Mouse (Mus musculus) heart, embryonic 14.5 days (tissue): ENCODE results near the gene Apol6. TPM values are rescaled to one million over a fixed set of nuclear protein-coding genes. Genes with fewer than 3 reads are reported as not detected.

ENCODE experiments used
- ATAC-seq: fragments of 200-750 bp; cut with Nextera tagmentation; 2 replicates; pipeline ENCODE4 v1.8.0; 2017; ENCODE audit warnings: low read depth, moderate TSS enrichment; ENCODE audit not compliant: insufficient number of reproducible peaks, insufficient read depth, low FRiP score
- H3K27ac ChIP-seq, 2 experiments: fragments of 200-500 bp in 1 of 2; fragments of 300-500 bp in 1 of 2; sonication (generic) in 1 of 2; replicated peaks in 1 of 2; 2 replicates each; pipeline ENCODE4 v1.5.1; 2012 to 2014; ENCODE audit warnings: low read depth in 2 of 2, low read length in 2 of 2, control low read depth in 1 of 2, mild to moderate bottlenecking in 1 of 2, mixed read lengths in 1 of 2; ENCODE audit not compliant: control insufficient read depth in 1 of 2, insufficient read depth in 1 of 2
- H3K27me3 ChIP-seq: fragments of 300-500 bp; sonication (generic); 2 replicates; pipeline ENCODE4 v1.6.1; 2014; ENCODE audit warnings: mild to moderate bottlenecking, low read length, control low read depth; ENCODE audit not compliant: control insufficient read depth, insufficient read depth
- H3K36me3 ChIP-seq: fragments of 300-500 bp; sonication (generic); 2 replicates; pipeline ENCODE4 v1.6.1; 2014; ENCODE audit warnings: mild to moderate bottlenecking, control low read depth, low read length, mixed read lengths; ENCODE audit not compliant: control insufficient read depth, insufficient read depth
- H3K4me1 ChIP-seq, 2 experiments: fragments of 200-500 bp in 1 of 2; fragments of 300-500 bp in 1 of 2; sonication (generic) in 1 of 2; 2 replicates each; pipeline ENCODE4 v1.6.1; 2012 to 2014; ENCODE audit warnings: low read length in 2 of 2, control low read depth in 1 of 2, mixed read lengths in 1 of 2; ENCODE audit not compliant: control insufficient read depth in 2 of 2, insufficient read depth in 2 of 2
- H3K4me2 ChIP-seq: fragments of 300-500 bp; sonication (generic); 2 replicates; pipeline ENCODE4 v1.6.1; 2014; ENCODE audit warnings: mild to moderate bottlenecking, low read length
- H3K4me3 ChIP-seq, 2 experiments: fragments of 200-500 bp in 1 of 2; fragments of 300-500 bp in 1 of 2; sonication (generic) in 1 of 2; 2 replicates each; pipeline ENCODE4 v1.5.1; 2012 to 2014; ENCODE audit warnings: low read length in 2 of 2, mild to moderate bottlenecking in 2 of 2, control low read depth in 1 of 2, low read depth in 1 of 2, moderate library complexity in 1 of 2; ENCODE audit not compliant: control insufficient read depth in 1 of 2, insufficient read depth in 1 of 2
- H3K9ac ChIP-seq: fragments of 300-500 bp; sonication (generic); 2 replicates; pipeline ENCODE4 v1.6.1; 2014; ENCODE audit warnings: mild to moderate bottlenecking, low read length
- H3K9me3 ChIP-seq: fragments of 300-500 bp; sonication (generic); 2 replicates; pipeline ENCODE4 v1.6.1; 2016; ENCODE audit warnings: low read length, control low read depth; ENCODE audit not compliant: control insufficient read depth
- WGBS: fragments of 180-500 bp; shearing (Covaris S2); extraction: QIAGEN DNeasy Blood & Tissue Kit; methylation state at CpG from one replicate; pipeline ENCODE4 v1.1.7; 2014; 5-methylcytosine and 5-hydroxymethylcytosine counted together
- polyA plus RNA-seq: library from polyadenylated mRNA; unstranded; fragments of >200 nt; fragmentation: Nextera tagmentation; extraction: Ambion mirVana; gene quantifications from 2 replicates; pipeline ENCODE4 v1.2.1, GENCODE M21; 2014

The Apol6 gene
- polyA plus RNA-seq, 1 experiment from 2014 or later, result 0.19 TPM

DNA sequence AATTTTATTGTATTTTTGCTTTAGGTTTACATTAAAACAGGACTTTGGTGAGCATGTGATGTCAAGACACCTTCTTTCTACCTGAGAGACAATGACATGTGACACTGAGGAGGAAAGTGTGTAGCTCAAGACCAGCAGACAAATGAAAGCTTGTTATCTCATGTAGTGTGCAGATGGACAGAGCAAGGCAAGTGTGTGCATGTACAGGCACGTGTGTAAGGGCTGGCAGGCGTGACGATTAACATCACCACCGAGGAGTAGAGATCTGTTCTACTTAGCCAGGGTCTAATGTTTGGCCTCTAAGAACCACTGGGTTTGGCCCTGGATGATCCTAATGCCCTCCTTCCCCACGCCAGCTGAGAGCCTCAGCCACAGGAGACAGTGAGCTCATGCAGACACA lies 46.0 kb downstream of the Apol6 start:
- ATAC-seq, result no peak
- no peak overlapping the region for H3K27ac ChIP-seq
- H3K36me3 ChIP-seq, result peaks cover 82% of the 10 kb centered on the region

DNA sequence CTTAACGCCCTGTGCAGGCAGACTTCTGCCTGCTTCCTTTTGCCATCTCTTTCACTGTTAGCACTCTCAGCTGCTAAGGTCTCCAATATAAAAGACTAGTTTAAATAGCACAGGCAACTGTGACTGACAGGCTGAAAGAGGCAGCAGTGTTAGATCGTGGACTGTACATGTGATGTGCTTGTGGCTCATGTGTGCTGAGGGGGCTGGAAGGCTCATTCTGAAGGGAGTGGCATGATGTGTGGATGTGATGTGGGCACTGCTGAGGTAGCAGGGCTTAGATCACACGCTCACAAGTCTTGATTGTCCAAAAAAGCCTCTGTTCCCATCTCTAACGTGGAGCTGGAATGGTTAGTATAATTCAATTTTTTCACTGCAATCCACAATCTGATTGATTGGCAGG lies 46.9 kb downstream of the Apol6 start:
- Histone ChIP-seq H3K9ac (no peak overlapping the region), H3K27ac (no peak overlapping the region), H3K4me2 (no peak overlapping the region), H3K4me3 (no peak overlapping the region), H3K27me3 (no peaks in the 10 kb centered on the region), H3K4me1 (peaks cover 3 to 37% of the 10 kb centered on the region in 2 experiments), H3K36me3 (peaks cover 83% of the 10 kb centered on the region), H3K9me3 (no peaks in the 10 kb centered on the region)
- 71% methylated on average over 4 of the region's 4 CpGs for whole genome bisulfite sequencing
- ATAC-seq, result no peak

More for the DNA sequence above, 46.0 kb downstream of the Apol6 start:
- Histone ChIP-seq H3K27me3 (no peaks in the 10 kb centered on the region), H3K4me3 (no peak overlapping the region), H3K9ac (no peak overlapping the region), H3K4me1 (peaks cover 6 to 44% of the 10 kb centered on the region in 2 experiments), H3K4me2 (no peak overlapping the region), H3K9me3 (no peaks in the 10 kb centered on the region)
- WGBS, result 74% methylated on average over 5 of the region's 5 CpGs

DNA sequence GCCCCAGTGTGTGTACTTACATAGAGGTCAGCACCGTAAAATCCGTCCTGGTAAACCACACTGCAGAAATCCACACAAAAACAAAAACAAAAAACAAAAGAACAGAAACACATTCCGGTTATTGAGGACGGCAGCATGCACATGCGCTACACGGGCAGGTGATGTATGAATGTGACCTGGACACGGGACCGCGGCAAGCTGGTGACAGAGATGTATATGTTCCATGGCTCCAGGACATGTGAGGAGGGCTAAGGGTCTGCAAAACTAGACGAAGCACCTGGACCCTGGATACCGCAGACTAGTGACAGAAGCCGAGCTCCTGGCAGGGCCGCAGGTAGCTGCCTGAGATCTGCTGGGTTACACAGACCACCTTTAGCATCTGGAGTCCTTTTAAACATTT lies 49.9 kb downstream of the Apol6 start:
- no peak overlapping the region for H3K27ac ChIP-seq
- H3K4me3 ChIP-seq, result no peak overlapping the region
- H3K36me3 ChIP-seq, result peaks cover 89% of the 10 kb centered on the region
- no peaks in the 10 kb centered on the region for H3K9me3 ChIP-seq
- H3K4me2 ChIP-seq, result no peak overlapping the region
- H3K27me3 ChIP-seq, result no peaks in the 10 kb centered on the region
- no peak for ATAC-seq
- H3K4me1 ChIP-seq, result peaks cover 0 to 24% of the 10 kb centered on the region in 2 experiments
- no peak overlapping the region for H3K9ac ChIP-seq
- 95% methylated on average over 13 of the region's 13 CpGs for WGBS

DNA sequence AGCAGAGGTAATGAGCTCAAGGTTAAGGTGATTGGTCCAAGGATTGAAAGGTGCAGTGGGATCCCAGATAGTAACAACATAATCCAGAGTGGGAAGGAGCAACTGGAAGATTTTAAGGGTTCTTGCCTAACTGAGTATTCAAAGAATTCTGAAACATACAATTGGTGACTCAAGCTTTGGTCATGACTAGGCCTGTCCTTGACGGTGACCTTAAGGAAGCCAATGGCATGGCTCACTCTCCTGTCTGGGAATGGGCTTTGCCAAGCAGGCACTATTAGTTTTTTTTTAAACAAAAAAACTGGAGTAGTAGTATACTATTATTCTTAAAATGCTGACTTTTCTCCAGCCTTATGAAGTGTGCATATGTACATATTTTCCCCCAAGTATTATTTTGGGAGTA lies 50.7 kb downstream of the Apol6 start:
- H3K9me3 ChIP-seq, result no peaks in the 10 kb centered on the region
- H3K27ac ChIP-seq, result no peak overlapping the region
- peaks cover 0 to 17% of the 10 kb centered on the region in 2 experiments; a peak in 2 of 4 replicates for H3K4me1 ChIP-seq
- no peak overlapping the region for H3K4me3 ChIP-seq
- no peak overlapping the region for H3K9ac ChIP-seq
- H3K4me2 ChIP-seq, result no peak overlapping the region
- ATAC-seq, result no peak
- no peaks in the 10 kb centered on the region for H3K27me3 ChIP-seq
- WGBS, result 82% methylated on average over 1 of the region's 1 CpGs
- peaks cover 96% of the 10 kb centered on the region for H3K36me3 ChIP-seq

DNA sequence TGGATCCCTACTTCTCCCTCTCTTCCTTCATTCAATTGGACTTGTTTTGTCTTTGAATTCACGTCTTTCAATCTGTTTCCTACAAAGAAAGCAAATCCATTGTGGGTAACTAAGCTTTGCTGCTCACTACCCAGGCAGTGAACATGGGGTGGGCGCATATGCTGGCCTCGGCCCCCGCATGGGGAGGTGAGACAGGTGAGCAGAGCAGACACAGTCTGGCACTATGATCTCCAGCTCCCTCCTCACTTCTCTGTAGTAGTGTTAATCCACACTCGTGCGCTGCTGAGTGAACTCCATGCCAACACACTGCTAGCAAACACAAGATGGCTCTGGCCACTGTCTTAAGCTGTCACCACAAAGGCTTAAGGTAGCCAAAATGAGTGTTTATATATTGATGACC lies 52.8 kb downstream of the Apol6 start:
- no peak for ATAC-seq
- no peak overlapping the region for H3K27ac ChIP-seq
- no peaks in the 10 kb centered on the region for H3K27me3 ChIP-seq
- no peak overlapping the region for H3K4me3 ChIP-seq
- H3K36me3 ChIP-seq, result peaks cover 95% of the 10 kb centered on the region
- H3K9me3 ChIP-seq, result no peaks in the 10 kb centered on the region
- 89% methylated on average over 6 of the region's 6 CpGs for WGBS
- no peak overlapping the region for H3K9ac ChIP-seq
- no peak overlapping the region for H3K4me2 ChIP-seq
- H3K4me1 ChIP-seq, result no peaks in the 10 kb centered on the region; a peak in 1 of 4 replicates

DNA sequence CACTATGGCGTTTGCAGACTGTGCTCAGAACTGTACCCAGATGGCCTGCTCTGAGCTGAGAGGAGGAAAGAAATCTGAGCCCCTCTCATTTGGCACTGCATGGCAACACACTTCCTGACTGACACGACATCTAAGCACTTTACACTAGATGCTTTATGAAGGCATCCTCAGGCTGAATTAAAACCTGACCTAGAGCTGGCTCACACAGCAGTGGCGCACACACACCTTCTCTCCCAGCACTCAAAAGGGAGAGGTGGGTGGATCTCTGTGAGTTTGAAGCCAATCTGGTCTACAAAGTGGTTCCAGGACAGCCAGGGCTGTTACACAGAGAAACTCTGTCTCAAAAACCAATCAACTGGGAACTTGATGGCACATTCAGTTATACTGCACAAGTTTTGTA lies 55.2 kb downstream of the Apol6 start:
- Histone ChIP-seq H3K4me1 (peaks cover 0 to 2% of the 10 kb centered on the region in 2 experiments; a peak in 2 of 4 replicates), H3K36me3 (peaks cover 92% of the 10 kb centered on the region), H3K27ac (no peak overlapping the region), H3K4me3 (no peak overlapping the region), H3K9ac (no peak overlapping the region), H3K27me3 (no peaks in the 10 kb centered on the region), H3K9me3 (no peaks in the 10 kb centered on the region), H3K4me2 (no peak overlapping the region)
- 59% methylated on average over 3 of the region's 3 CpGs for WGBS
- ATAC-seq, result no peak

DNA sequence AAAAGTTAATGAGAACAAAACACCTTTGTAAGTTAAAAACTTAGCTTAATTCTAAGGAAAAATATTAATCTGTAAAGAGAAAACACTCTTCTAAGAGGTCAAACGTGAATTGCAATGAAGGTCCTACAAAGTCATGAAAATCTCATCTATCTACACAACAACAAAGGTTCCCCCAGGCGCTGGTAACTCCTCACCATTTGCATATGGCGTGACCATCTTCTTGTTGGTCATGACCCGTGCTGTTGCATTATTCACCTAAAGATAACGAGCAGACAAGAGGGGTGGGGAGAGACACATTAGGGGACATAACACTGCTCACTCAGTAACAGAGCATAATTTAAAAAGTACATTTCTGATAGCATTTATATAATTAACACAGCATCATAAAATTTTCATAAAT lies 58.2 kb downstream of the Apol6 start:
- Histone ChIP-seq H3K4me3 (no peak overlapping the region), H3K4me2 (no peak overlapping the region), H3K9me3 (no peaks in the 10 kb centered on the region), H3K27ac (no peak overlapping the region), H3K27me3 (no peaks in the 10 kb centered on the region), H3K36me3 (peaks cover 79% of the 10 kb centered on the region), H3K9ac (no peak overlapping the region), H3K4me1 (peaks cover 4 to 11% of the 10 kb centered on the region in 2 experiments)
- WGBS, result 90% methylated on average over 5 of the region's 5 CpGs
- no peak for ATAC-seq
